Mouse (Mus musculus) CD4-positive, CD25-positive, alpha-beta regulatory T cell, adult 2 months (primary cell): ENCODE results near the gene Rbm24.

Source experiments
- DNase-seq: peaks from one replicate; pipeline ENCODE4 v3.0.0-alpha.2; 2012; ENCODE audit warnings: low read depth, low spot score

Gene Rbm24

GRCm38 (mm10) chr13:46418141-46418601 is at the start of gene Rbm24:
Rbm24 (plus strand) TSS chr13:46418434.
- peak; percentile 15 for DNase-seq

GRCm38 (mm10) chr13:46372884-46373283 is 45.4 kb upstream of the Rbm24 start:
- no peak for DNase-seq

- no peak for DNase-seq
Measured at GRCm38 (mm10) chr13:46375371-46375770, 42.9 kb upstream of the Rbm24 start.

GRCm38 (mm10) chr13:46387396-46387795 is 30.8 kb upstream of the Rbm24 start:
- no peak for DNase-seq

GRCm38 (mm10) chr13:46391654-46392053 is 26.6 kb upstream of the Rbm24 start:
- no peak for DNase-seq

GRCm38 (mm10) chr13:46392893-46393292 is 25.3 kb upstream of the Rbm24 start:
- DNase-seq = no peak

- peak; percentile 3 for DNase-seq
Measured at GRCm38 (mm10) chr13:46393936-46394335, 24.3 kb upstream of the Rbm24 start.

GRCm38 (mm10) chr13:46397235-46397634 is 21.0 kb upstream of the Rbm24 start:
- no peak for DNase-seq

GRCm38 (mm10) chr13:46407151-46407550 is 11.1 kb upstream of the Rbm24 start:
- DNase-seq = no peak

- no peak for DNase-seq
Measured at GRCm38 (mm10) chr13:46412247-46412646, 6.0 kb upstream of the Rbm24 start.

- DNase-seq = no peak
Measured at GRCm38 (mm10) chr13:46413588-46413987, 4.6 kb upstream of the Rbm24 start.

GRCm38 (mm10) chr13:46414050-46414449 is 4.2 kb upstream of the Rbm24 start:
- no peak for DNase-seq

GRCm38 (mm10) chr13:46416021-46416420 is 2.2 kb upstream of the Rbm24 start:
- DNase-seq = no peak

- DNase-seq = no peak
Measured at GRCm38 (mm10) chr13:46417594-46417993, 640 bp upstream of the Rbm24 start.

GRCm38 (mm10) chr13:46418731-46419545 is 704 bp downstream of the Rbm24 start:
- peak; percentile 33 for DNase-seq

GRCm38 (mm10) chr13:46419648-46420047 is 1.4 kb downstream of the Rbm24 start:
- DNase-seq = no peak

GRCm38 (mm10) chr13:46420095-46420494 is 1.9 kb downstream of the Rbm24 start:
- DNase-seq = no peak

- no peak for DNase-seq
Measured at GRCm38 (mm10) chr13:46423805-46424204, 5.6 kb downstream of the Rbm24 start.

GRCm38 (mm10) chr13:46424376-46424775 is 6.1 kb downstream of the Rbm24 start:
- no peak for DNase-seq

- no peak for DNase-seq
Measured at GRCm38 (mm10) chr13:46426651-46427269, 8.5 kb downstream of the Rbm24 start.

- no peak for DNase-seq
Measured at GRCm38 (mm10) chr13:46428964-46429363, 10.7 kb downstream of the Rbm24 start.

- DNase-seq = no peak
Measured at GRCm38 (mm10) chr13:46429866-46430265, 11.6 kb downstream of the Rbm24 start.
